Mouse (Mus musculus): ENCODE results near the gene Mthfs. TPM values are rescaled to one million over a fixed set of nuclear protein-coding genes. Genes with fewer than 3 reads are reported as not detected.

Mthfs gene
- total RNA-seq, 2 experiments from 2014 or later, result 19.1 to 38.1 TPM

DNA sequence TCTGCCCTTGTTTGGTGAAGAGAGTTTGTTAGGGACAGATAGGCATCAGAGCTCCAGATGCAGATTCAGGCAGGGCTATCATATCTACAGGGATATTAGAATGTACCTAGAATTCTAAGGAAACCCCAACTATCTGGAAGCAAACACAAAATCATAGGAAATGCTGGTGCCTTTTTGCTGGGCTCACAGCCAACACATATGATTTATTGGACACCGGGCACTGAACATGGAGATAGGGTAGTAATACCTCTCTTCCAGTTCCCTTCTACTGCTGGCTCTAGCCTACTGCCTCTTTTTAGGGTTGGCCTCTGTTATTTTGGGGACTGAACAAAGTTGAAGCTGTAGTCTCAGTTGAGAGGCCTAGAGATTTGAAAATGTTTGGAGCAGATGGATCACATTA lies 192.6 kb downstream of the Mthfs start:
- no peak for ATAC-seq (ENCODE audit: poor library complexity, severe bottlenecking)

Other genes starting within 250 kb of the Mthfs start
- not detected in 2 replicates for gene Trim43b, start 117.8 kb upstream of the Mthfs start, total RNA-seq (2015)
- gene Trim43b, start 117.8 kb upstream of the Mthfs start, total RNA-seq (2017), result not detected in 2 replicates
- gene Bcl2a1b, start 11.5 kb upstream of the Mthfs start, total RNA-seq (2015), result 5.4 TPM in 2 replicates
- 7.6 and 9.9 TPM in 2 replicates for gene Bcl2a1b, start 11.5 kb upstream of the Mthfs start, total RNA-seq (2017)
- 2.2 TPM in 1 of 2 replicates, not detected in the other for gene Gm29094, start 11.3 kb upstream of the Mthfs start, total RNA-seq (2015)
- gene Gm29094, start 11.3 kb upstream of the Mthfs start, total RNA-seq (2017), result 3.3 TPM in 1 of 2 replicates, not detected in the other

Measured in megakaryocyte, adult 5-6 weeks (primary cell).